Mouse (Mus musculus) retina, adult 2 months (tissue): ENCODE results near the gene Ermard.

Experiments used
- DNase-seq: peaks from one replicate; pipeline ENCODE4 v3.0.0-alpha.2; 2012; ENCODE audit warnings: low read depth, low spot score

Gene Ermard

GRCm38 (mm10) chr17:15120569-15120968, 79.6 kb downstream of the Ermard start:
- DNase-seq, result no peak

GRCm38 (mm10) chr17:15129630-15130287, 88.8 kb downstream of the Ermard start:
- DNase-seq, result no peak

GRCm38 (mm10) chr17:15130288-15130656, 89.3 kb downstream of the Ermard start:
- DNase-seq, result no peak

GRCm38 (mm10) chr17:15134905-15135669, 94.1 kb downstream of the Ermard start:
- DNase-seq, result no peak

GRCm38 (mm10) chr17:15137443-15137842, 96.4 kb downstream of the Ermard start:
- DNase-seq, result no peak
